Mouse (Mus musculus) cerebellum, adult (tissue): Measurements from ENCODE around the gene Cux1.

Source experiments
- ATAC-seq: cut with Nextera tagmentation; 2 replicates; pipeline ENCODE4 v1.9.2; 2017; ENCODE audit warnings: mild to moderate bottlenecking, moderate library complexity, mixed read lengths; ENCODE audit not compliant: insufficient number of reproducible peaks, low FRiP score, low TSS enrichment

Gene Cux1

DNA sequence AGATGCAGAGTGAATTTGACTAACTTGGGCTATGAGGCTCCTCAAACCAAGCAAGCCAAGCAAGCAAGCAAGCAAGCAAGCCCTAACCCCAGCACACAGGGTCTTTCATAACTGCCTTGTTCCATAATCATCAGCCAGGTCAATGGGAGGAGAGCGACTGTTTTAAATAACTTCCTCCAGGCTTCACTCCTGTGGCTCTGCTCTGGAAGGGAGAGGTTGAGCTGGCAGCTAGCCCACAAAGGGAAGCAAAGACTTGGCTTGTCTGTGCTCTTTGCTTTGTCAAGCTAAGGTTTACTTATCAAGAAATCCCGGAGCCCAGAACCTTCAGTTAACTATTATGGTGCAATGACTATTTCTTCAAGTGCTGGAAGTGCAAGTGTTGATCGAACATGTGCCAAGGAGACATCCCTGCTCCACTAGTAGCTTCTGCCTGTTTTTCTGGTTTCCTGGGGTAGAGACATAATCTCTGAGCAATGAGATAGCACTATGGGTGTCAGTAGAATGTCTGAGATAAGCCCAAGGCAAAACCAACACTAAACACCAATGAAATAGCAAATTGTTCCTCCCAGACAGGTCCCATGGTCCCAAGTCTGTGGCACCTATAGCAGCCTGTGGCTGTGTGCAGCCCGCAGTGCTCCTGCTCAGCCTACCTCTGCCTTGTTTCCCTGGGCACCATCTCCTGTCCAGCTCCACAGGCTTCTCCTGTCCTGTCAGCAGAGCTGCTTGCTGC, 230.3 kb downstream of the Cux1 start:
- no peak for ATAC-seq

GRCm38 (mm10) chr5:136335681-136336080, 231.6 kb downstream of the Cux1 start:
- no peak for ATAC-seq

DNA sequence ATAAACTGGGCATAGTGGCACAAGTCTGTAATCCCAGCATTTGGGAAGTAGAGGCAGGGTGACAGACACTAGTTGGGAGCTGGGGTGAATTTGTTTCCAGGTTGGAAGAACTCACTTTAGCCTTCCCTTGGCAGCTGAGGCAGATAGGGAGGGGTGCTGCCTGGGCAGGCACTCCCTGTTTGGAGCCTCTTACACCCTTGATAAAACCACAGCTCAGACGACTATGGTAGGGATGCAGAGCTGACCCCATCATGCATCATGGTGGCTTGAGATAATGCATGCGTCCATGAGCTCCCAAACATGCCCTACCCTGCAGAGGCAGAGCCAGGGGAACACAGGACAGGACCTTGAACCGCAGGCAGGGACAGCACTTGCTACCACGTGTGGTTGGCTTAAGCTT, 232.5 kb downstream of the Cux1 start:
- no peak for ATAC-seq

GRCm38 (mm10) chr5:136334051-136334450, 233.2 kb downstream of the Cux1 start:
- ATAC-seq: no peak

DNA sequence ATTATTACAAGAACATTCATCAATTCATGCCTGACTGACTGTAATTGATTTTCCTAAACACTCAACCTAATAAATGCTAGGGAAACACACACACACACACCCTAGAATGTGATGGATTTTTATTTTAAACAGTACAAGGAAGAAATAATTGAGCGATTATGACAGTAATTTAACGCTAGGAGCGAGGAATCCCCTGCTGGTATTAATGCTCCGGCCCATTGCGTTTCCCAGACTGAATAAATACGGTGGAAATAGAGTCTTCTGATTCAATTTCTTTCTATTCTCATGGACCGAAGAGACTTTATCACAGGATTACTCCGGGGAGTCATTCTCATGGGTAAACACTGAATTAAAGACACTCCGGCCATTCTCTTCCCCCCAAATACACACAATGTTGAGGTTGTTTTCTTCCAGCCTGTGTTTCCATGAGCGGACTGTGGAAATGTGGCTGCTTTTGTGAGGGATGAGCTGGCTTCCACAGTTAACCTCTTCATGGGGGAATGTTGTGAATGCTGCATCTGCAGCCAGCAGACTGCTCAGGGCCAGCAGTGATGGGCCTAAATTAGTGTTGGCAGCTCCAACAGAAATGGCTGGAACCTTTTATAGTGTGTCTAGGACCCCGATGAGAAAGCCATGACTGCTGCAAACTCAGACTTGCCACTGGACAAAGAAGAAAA, 234.4 kb downstream of the Cux1 start:
- no peak for ATAC-seq

GRCm38 (mm10) chr5:136327736-136328135, 239.6 kb downstream of the Cux1 start:
- ATAC-seq: no peak

GRCm38 (mm10) chr5:136326626-136327025, 240.7 kb downstream of the Cux1 start:
- no peak for ATAC-seq

DNA sequence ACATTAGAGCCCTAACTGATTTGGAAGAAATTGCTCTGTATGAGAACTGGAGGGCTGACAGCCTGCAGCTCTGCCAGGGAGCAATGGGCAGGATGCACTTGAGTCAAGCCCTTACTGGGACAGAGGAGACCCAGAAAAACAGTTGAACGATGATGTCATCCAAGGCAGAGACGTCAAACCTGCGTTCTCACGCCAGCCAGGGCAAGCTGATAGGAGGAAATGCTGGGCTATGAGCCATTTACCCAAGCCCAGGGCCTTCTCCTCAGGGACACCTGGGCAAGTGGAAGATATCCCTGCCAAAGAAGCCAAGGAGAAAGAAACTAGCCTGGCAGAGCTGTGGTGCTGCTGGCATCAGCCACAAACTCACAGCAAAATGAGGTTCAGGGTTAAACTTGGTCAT, 242.8 kb downstream of the Cux1 start:
- no peak for ATAC-seq

- no peak for ATAC-seq
Observed at GRCm38 (mm10) chr5:136321378-136321777, 245.9 kb downstream of the Cux1 start.

DNA sequence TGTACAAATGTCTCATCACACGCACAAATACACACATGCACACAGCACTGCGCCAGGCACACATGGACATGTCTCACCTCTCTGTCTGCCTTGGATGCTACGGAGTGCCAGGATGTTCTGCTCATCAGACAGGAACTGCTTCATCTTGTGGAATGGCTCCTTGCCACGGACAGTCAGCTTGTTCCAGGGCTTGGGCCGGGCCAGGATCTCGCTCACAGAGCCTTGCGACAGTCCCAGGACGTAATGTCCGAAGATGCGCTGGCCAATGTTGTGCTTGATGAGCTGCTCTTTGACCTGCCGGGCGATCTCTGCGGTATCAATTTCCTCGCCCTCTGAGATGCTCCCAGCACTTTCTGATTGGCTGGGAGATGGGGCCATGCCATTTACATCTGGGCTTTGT, 254.7 kb downstream of the Cux1 start:
- ATAC-seq: no peak; the same call in 1 of the 2 replicates

DNA sequence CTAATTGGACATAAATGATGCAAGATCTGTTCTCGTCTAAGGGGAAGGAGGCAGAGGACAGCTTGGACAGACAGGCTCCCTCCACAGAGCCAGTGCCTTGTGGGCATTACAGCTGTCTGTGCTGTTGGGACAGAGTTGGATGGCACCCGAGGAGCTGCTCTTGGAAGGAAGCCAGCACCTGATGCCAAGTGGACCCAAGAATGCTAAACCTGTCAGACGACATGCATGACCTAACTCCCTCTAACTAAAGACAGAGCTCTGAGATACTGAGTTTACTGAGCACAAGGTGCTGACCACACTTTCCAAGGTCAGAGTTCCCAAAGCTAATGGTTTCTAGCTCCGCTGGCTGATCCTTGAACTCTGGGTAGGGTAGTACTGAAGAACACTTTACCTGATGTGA, 255.1 kb downstream of the Cux1 start:
- ATAC-seq: no peak

- no peak for ATAC-seq
Observed at GRCm38 (mm10) chr5:136306254-136306653, 261.0 kb downstream of the Cux1 start.

- no peak for ATAC-seq
Observed at GRCm38 (mm10) chr5:136303409-136303983, 263.8 kb downstream of the Cux1 start.

- ATAC-seq: no peak
Observed at GRCm38 (mm10) chr5:136300880-136301279, 266.4 kb downstream of the Cux1 start.

DNA sequence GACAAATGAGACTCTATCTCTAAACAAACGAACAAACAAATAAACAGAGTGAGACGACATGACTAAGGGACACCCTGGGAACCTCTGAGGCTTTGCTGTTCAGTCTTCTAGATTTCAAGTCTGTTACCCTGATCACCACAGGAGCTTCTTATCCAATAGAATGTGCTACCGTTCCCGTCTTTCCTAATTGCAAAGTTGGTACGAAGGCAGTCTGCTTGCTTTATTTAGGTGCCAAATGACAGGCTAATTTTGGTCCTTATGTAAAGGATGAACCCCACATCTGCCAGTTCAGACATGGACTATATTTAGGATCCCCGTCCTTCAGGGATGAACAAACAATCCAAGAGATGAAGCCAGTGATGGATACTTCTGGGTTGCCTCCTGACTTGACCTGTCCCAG, 269.6 kb downstream of the Cux1 start:
- ATAC-seq: no peak

GRCm38 (mm10) chr5:136296911-136297310, 270.4 kb downstream of the Cux1 start:
- no peak for ATAC-seq

DNA sequence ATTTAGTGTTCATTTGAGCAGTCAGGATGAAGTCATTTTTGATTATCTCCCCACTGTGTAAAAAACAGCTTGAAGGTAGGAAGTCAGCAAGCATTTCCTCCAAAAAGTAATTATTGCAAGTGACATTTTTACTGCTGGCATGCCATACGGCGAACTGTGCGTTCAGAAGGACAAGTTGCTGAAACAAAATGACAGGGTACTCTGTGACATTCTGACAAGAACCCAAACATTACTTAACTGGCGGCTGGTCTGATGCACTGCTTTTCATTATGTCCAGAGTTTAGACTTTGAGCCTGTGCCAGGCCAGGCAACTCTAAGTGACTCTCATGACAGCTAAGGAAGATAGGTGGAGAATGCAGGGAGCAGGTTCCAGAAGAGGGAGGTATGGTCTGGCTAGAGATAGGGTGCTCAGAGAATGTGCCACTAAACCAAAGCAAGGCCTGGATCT, 274.3 kb downstream of the Cux1 start:
- no peak for ATAC-seq

- no peak for ATAC-seq
Observed at GRCm38 (mm10) chr5:136292361-136292760, 274.9 kb downstream of the Cux1 start.

DNA sequence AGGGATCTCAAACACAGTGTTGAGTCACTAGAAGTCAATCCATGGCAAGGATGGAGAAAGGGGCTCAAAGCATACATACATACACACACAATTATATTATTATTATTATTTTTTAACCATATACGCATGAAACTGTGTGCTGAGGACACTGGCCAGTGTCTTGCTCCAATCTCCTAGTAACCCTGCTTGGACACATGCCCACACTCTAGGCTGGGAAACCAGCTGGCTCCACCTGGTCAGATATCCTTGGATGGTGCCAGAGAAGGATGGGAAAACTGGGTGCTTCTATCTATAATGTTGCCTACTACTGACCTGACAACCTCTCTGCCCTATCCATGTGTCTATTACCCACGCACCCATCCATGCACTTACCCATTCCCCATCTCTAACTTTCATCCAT, 275.7 kb downstream of the Cux1 start:
- no peak for ATAC-seq

- ATAC-seq: no peak
Observed at GRCm38 (mm10) chr5:136289776-136290175, 277.5 kb downstream of the Cux1 start.

DNA sequence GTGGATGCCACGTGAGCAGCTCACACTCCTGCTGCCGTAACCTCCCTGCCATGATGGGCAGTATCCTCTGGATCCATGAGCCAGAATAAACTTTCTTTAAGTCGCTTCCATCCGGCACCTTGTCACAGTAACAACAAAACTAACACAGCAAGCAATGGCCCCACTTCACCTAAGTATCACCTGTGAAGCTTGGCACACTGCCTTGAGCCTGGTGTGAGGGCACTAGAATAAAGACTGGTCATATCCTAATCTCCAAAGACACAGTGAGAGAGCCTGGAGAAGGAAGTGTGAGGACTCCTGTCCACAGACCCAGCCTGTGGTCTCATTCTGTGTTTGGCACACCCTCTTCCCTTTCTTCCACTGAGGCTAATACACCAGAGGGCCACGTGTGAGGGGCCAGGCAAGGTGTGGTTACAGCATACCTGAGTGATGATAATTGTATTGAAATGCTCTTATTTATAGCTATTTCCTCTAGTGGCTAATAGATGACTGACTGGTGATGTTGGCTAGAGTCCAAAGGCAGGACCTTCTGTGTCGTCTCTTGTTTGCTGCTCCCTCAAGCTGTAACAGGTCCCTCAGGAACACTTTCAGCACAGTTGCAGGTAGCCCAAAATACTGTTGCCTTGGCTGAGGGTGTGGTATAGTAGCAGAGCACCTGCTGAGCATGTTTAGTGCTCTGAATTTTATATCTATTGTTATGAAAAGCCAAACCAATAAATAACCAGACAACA, 278.8 kb downstream of the Cux1 start:
- no peak for ATAC-seq
